Mouse (Mus musculus) ES-E14 (cell line): ENCODE measurements around the gene Dock7.

Source experiments
- CHD2 ChIP-seq: IDR thresholded peaks from 2 replicates; pipeline ENCODE4 v1.6.1; 2014; ENCODE audit warnings: mild to moderate bottlenecking, low read depth, low read length, inconsistent platforms
- HCFC1 ChIP-seq: IDR thresholded peaks from 2 replicates; pipeline ENCODE4 v1.6.1; 2012; ENCODE audit warnings: low read length, inconsistent platforms, borderline replicate concordance; ENCODE audit not compliant: insufficient read depth
- MAFK ChIP-seq: IDR thresholded peaks from 2 replicates; pipeline ENCODE4 v1.6.1; 2014; ENCODE audit warnings: mild to moderate bottlenecking, low read depth, low read length, inconsistent platforms; ENCODE audit not compliant: insufficient read depth
- ZNF384 ChIP-seq: IDR thresholded peaks from 2 replicates; pipeline ENCODE4 v1.6.1; 2012; ENCODE audit warnings: low read depth, low read length, inconsistent platforms

- TF ChIP-seq CHD2 (no peak), HCFC1 (no peak), MAFK (peak; percentile 82), ZNF384 (no peak)
Measured at GRCm38 (mm10) chr4:98978693-98979092, 142.0 kb downstream of the Dock7 start.
